Mouse (Mus musculus): ENCODE data around the gene Gm20388. TPM values are rescaled to one million over a fixed set of nuclear protein-coding genes. Genes with fewer than 3 reads are reported as not detected.

The Gm20388 gene
- total RNA-seq, 2 experiments from 2014 or later: 4.0 TPM; not detected in 1

GRCm38 (mm10) chr8:123761883-123762270 is 3851.2 kb downstream of the Gm20388 start:
- DNase-seq: no peak

GRCm38 (mm10) chr8:123763355-123763754 is 3852.7 kb downstream of the Gm20388 start:
- peak; percentile 30 to 38 for DNase-seq

GRCm38 (mm10) chr8:123764671-123765070 is 3854.0 kb downstream of the Gm20388 start:
- DNase-seq: no peak

DNA sequence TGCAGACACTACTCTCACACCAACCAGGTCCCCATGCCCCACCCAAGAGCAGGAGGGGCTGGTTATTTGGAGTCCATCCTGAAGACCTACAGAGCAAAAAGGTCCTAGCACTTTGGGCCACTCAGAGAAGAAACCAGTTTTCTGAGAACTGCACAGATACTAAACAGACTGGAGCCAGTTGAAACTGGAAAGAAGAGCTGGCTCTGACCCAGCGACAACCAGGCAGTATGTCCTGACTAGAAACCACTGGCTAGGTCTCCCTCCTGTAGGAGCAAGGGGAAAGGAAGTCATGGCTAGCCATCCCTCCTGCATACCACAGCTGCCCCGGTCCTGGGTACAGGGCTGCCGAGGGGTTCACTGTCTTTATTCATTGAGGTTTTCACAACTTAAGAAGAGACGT is 3855.9 kb downstream of the Gm20388 start:
- DNase-seq: no peak

- no peak for DNase-seq
These were observed 3857.2 kb downstream of the Gm20388 start for GRCm38 (mm10) chr8:123767874-123768273.

GRCm38 (mm10) chr8:123768492-123769356 is 3858.1 kb downstream of the Gm20388 start:
- DNase-seq: peak in 1 of 2 experiments; percentile 79

- no peak for DNase-seq
These were observed 3862.8 kb downstream of the Gm20388 start for GRCm38 (mm10) chr8:123773468-123773867.

DNA sequence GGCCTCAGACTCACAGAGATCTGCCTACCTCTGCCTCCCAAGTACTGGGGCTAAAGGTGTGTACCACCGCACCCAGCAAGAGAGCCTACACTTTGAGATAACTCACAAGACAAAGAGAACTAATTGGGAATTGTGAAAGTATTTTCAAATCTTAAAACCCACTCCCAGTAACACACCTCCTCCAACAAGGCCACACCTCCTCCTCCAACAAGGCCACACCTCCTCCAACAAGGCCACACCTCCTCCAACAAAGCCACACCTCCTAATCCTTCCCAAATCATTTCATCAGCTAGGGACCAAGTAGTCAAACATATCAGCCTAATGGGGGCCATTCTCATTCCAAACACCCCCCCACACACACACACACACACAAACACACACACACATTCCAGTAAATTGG is 3863.8 kb downstream of the Gm20388 start:
- no peak for DNase-seq

DNA sequence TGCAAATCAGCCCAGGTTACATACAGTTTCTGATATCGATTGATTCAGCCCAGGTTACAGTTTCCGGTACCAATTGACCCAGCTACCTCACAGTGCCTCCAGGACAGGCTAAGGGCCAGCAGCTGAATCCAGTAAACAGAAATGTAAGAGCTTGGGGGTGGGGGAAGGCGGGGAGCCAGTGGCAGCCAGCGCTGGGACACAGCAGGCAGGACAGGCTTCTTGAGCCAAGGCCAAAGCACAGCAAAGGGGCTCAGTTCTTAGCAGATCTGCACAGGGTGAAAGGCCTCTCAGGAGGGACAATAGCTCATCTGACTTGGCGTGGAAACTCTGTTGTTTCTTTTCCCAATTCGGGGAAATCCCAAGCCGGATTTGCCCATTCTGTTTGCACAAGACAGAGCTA is 3866.7 kb downstream of the Gm20388 start:
- DNase-seq: peak; percentile 52 to 53

- no peak for DNase-seq
These were observed 3869.8 kb downstream of the Gm20388 start for GRCm38 (mm10) chr8:123780471-123780870.

GRCm38 (mm10) chr8:123781256-123781655 is 3870.6 kb downstream of the Gm20388 start:
- no peak for DNase-seq

DNA sequence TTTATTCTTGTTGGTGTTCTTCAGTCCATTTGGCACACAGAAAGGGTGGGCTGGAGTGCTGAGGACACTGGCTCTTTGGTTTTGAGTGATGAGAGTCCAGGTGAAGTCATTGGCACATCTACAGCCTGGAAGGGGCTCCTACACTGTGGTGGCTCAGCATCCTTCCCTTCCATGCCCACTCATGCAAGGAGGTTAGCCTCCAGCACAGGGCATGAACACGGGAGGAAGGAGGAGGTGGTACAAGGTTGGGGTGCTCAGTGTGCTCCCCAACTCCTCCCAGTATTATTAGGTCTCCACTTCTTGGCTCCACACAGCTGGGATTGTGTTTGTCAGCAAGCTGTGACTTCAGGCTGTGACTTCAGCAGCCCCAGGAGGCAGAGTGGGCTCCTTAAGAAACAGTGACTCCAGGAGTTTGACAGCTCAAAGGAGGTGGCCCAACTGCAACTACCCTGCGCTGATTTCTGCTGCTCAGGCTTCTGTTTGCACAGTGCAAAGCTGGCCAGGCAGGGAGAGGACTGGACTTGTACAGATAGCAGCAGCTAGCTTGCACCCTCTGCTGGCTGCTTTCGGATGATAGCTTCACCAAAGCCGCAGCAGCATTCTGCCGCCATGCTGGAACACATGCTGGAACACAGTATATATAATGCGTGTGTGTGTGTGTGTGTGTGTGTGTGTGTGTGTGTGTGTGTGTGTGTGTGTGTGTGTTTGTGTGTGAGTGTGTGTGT is 3873.0 kb downstream of the Gm20388 start:
- peak; percentile 78 to 84 for DNase-seq

- DNase-seq: peak; percentile 67 to 80
These were observed 3875.5 kb downstream of the Gm20388 start for GRCm38 (mm10) chr8:123786166-123786565.

DNA sequence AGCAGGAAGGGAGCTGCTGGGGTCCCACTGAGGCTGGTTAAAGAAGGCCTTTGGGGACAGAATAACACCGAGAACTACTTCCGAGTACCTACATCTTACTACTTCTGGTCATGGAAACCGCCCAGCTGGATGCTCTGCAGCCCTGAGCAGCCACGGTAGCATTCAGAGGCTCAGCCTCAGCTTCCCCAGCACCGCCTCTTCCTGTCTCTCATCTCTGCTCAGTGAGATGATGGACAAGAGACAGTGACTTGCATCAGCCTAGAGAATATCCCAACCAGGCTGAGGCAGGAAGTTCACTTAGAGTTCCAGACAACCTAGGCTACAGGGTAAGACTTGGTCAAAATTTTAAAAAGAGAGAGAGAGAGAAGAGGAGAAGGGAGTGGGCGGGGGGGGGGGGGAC is 3876.0 kb downstream of the Gm20388 start:
- DNase-seq: no peak

GRCm38 (mm10) chr8:123787254-123787897 is 3876.7 kb downstream of the Gm20388 start:
- no peak for DNase-seq

DNA sequence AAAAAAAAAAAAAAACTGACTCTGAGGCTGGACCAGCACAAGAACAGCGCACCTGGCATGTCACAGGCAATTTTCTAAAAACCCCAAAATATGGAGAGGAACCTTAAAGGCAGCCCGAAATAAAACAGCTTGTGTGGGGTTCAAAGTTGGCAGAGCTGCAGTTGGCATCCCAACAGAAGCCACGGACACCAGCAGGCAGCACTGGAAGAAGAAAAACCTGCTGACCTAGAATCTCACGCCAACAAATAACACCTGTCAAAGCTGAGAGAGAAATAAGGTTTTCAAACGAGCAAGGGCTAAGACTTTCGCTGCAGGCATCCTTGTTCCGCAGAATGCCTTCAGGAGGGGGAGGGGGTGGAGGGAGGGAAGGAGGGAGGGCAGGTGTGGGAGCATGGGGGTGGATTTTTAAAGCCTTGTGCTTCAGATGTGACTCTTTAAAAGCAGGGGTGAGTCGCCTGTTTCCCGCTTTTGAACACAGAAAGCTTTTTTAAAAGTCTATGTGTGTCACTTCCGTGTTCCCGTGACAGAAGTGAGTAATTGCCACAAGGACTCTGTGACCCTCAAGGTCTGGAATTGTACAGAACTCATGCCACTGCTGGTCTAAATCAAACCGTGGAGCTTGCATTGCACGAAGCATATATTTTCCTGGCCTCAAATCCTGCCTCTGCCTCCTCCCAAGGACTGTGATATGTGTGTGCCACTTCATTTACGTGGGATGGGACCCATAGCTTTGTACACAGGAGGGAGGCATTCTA is 3878.0 kb downstream of the Gm20388 start:
- no peak for DNase-seq

GRCm38 (mm10) chr8:123789461-123789860 is 3878.8 kb downstream of the Gm20388 start:
- no peak for DNase-seq

GRCm38 (mm10) chr8:123789970-123790369 is 3879.3 kb downstream of the Gm20388 start:
- DNase-seq: peak; percentile 70 to 94

GRCm38 (mm10) chr8:123791101-123791844 is 3880.6 kb downstream of the Gm20388 start:
- DNase-seq: no peak

DNA sequence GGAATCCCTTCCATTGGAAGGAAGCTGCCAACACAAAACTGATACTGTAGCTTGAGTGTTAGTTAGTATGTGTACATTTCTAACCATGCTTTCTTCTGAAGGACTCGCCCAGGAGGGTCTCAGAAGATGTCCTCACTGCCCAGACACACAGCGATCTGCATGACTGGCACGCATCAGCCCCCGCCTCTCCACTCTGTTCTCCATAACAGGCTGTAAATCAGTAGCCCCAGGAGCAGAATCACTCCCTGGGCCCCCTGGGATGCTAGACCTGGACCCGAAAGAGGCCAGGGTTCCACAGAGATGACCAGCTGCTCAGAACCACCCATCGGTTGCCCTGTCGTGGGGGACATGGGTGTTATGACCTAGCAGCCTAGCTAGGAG is 3881.2 kb downstream of the Gm20388 start:
- no peak for DNase-seq

GRCm38 (mm10) chr8:123793900-123794299 is 3883.3 kb downstream of the Gm20388 start:
- no peak for DNase-seq
